Mouse (Mus musculus): Measurements from ENCODE around the gene Fxyd3. TPM values are rescaled to one million over a fixed set of nuclear protein-coding genes. Genes with fewer than 3 reads are reported as not detected.

Fxyd3 gene
- total RNA-seq, 2 experiments from 2014 or later = 2.0 to 3.5 TPM

GRCm38 (mm10) chr7:31049135-31049845 lies 27.2 kb downstream of the Fxyd3 start:
- DNase-seq = peak; percentile 49

GRCm38 (mm10) chr7:31042431-31042910 lies 34.0 kb downstream of the Fxyd3 start, which contains the start of gene Fxyd5:
Gene Fxyd5 (minus strand): TSS chr7:31042481.
- DNase-seq = no peak

DNA sequence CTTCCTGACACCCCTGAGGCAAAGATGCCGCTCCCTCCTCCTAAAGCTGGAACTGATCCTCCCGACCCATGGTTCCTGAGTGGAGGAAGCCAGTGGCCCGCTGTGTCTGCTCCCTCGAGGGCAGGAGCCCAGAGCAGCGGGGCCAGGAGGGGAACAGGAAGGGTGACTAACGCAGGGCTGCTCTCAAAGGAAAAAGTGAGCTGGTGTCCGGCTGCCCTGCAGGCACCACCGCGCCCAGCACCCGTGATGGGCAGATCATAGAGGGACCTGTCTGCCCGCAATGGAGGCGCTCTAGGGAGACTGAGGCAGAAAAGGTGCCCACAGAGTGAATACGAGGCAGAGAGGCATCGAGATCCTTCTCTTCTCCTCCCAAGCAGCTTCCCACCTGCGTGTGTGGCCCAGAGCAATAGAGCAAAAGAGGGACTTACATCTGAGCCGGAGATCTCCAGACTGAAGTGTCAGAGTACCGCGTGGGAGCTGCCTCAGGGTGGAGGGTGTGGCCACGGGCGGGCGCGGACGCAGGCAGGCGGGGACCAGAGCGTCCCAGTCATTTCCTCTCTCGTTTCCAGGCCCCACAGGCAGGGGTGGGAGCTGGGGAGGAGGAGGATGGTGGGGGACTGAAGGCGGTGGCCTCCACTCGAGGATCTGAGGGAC lies 34.7 kb downstream of the Fxyd3 start:
- peak; percentile 73 for DNase-seq

DNA sequence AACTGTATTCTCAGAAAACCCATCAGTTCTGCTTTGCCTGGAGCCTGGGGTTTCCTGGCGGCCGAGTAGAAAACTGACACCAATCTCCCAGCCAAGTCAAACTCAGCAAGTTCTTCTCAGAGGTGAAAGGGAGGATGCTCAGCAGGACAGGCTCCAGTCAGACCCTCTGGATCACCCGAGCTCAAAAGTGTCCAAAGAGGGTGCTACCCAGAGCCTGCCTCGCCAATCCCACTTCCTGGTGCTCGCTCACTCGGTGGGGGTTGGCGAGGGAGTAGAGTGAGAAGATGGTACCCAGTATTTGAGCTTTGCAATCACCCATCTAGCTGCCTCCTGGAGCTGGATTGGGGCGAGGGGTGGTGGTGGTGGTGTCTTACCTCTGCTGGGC lies 35.5 kb downstream of the Fxyd3 start:
- no peak for DNase-seq

DNA sequence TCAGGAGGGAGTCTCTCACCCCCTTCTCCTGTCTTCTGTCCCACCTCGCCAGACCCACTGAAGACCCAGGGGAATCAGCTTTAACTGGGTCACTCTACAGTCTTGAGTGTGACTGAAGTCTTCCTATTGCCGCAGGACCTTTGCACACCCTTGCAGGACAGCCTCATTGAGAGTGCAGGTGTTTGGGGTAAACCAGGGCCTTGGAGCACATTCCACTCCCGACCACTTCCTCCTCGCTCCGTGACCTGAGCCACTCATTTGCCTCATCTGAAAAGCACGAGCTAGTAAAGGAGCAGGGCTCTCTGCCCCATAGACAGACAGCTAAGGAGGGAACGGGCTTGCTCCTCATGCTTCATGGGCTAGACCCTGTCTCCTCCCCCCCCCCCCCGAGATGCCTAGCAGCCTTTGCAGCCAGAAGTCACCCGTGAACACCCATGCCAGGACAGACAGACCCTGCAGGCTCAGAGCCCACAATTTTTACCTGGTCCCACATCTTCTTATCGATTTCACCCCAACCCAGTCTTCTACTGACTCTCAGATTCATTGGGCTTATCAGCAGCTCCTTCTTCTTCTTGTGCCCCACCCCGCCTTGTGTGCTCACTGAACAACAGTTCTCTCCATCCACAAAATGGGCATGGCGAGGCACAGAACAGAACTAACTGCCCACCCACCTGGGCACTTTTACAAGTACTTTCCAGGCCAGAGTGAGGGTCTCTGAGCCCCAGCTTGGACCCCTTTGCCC lies 36.1 kb downstream of the Fxyd3 start:
- DNase-seq = no peak

DNA sequence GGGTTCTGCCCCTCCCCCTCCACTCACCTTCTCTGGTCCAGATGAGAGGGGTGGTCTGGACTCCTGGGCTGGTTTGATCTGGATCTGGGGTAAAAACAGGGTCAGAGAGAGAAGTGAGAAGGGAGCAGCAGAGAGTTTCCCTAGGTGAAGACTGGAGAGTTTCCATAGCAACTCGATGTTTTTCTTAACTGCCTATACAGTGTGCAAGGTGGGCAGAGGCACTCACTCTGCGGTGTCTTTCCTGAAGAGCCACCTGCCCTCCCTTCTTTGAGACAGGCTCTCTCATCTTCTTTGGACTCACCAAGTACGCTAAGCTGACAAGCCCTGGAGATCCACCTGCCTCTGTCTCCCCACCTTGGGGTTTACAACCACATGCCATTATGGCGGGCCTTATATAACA lies 37.5 kb downstream of the Fxyd3 start:
- no peak for DNase-seq

DNA sequence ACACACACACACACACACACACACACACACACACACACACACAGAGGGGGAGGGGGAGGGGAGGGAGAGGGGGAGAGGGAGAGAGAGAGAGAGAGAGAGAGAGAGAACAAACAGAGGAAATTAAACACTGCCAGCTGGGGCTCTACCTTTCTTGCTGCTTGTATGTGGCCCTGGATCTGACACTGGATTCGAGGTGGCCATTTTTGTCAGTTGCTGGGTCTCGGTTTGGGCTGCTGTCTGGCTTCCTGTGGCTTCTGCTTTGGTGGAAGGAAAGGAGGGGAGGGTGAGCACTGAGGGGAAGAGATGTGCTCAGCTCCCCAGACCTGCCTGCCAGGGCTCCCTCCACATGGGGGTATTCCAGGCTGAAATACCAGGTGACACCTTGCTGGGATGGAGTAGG lies 38.8 kb downstream of the Fxyd3 start:
- no peak for DNase-seq

- no peak for DNase-seq
Measured at GRCm38 (mm10) chr7:31036917-31037316, 39.6 kb downstream of the Fxyd3 start.

DNA sequence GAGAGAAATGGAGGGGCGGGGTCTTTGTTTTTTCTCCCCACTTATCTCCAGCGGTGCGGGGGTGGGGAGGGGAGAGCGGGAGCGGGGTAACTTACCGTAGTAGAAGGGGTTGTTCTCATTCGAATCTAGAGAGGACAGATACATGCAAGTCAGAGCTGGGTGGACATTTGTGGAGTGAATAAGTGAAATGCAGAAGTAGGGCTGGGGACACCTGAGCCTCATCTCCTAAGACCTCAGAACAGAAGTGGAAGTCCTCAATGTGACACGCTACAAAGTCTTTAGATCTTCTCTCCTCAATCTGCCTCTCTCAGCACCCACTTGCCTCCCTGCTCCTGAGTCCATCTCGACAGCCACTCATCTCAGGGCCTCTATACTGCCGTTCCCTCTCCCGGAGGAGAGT lies 41.2 kb downstream of the Fxyd3 start:
- DNase-seq = no peak

GRCm38 (mm10) chr7:31034789-31035188 lies 41.7 kb downstream of the Fxyd3 start:
- DNase-seq = peak; percentile 35

- no peak for DNase-seq
Measured at GRCm38 (mm10) chr7:31033409-31034165, 42.9 kb downstream of the Fxyd3 start.

DNA sequence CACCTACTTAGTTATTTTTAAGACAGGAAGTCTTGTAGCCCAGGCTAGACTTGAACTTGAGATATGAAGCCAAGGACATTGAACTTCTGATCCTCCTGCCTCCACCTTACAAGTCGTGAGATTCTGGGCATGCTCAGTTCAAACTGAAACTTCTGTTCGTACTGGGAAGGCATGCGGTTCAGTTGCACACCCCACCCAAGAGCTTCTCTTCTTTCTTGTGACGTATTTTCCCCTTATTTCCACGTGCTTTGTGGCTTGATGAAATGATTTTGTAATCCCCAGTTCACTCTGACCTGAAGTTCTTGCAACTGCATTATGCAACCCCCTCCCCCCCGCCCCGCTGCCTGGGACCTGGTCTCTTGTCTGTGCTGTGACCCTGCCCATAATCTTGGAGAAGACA lies 44.8 kb downstream of the Fxyd3 start:
- DNase-seq = no peak

DNA sequence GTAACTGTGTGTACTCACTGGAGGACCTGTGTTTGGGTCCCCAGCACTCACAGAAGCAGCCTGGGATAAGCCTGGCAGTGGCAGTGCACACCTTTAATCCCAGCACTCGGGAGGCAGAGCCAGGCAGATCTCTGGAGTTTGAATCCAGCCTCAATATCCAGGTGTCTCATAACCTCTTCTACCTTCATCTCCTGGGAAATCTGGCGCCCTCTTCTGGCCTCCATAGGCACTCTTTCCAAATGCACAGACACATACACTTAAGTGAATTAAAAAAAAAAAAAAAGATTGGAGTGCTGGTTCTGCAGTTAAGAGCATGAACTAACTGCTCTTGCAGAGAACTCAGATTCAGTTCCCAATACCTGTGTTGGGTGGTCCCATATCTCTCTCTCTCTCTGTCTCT lies 45.8 kb downstream of the Fxyd3 start:
- DNase-seq = no peak

DNA sequence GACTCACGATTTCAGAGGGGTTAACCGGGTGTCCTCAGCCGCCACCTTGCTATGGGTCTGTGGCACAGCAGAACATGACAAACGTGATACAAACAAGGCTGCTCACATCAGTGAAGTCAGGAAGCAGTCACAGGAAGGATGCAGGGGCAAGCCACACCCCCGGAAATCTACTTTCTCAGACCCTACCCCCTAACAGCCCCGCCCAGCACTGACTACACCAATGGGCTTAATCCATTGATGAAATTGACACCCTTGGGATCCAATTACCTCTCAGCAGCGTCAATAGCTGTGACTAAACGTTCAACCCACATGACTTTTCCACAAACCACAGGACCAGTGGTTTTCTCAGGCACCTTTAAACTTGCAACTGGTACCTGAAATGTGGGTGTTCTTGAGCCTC lies 47.9 kb downstream of the Fxyd3 start:
- DNase-seq = no peak

Small RNA genes within 50 kb of the gene (microRNA-seq; reads per million reads assigned to microRNA genes)
- gene Mir7050 = 0 reads per million in 2 experiments

Other genes starting within 250 kb of the Fxyd3 start
- not detected for gene Ffar3, start 220.5 kb downstream of the Fxyd3 start, total RNA-seq (2021)
- not detected for gene Ffar1, start 215.1 kb downstream of the Fxyd3 start, total RNA-seq (2021)
- gene Cd22, start 196.4 kb downstream of the Fxyd3 start, total RNA-seq (2021) = 1 to 10 TPM in 1 of 2 experiments, under 1 TPM in 1; 0.09 to 1.2 TPM
- 1 to 10 TPM in 1 of 2 experiments, under 1 TPM in 1; 0.31 to 1.3 TPM for gene Mag, start 161.8 kb downstream of the Fxyd3 start, total RNA-seq (2021)
- 1 to 10 TPM in 1 of 2 experiments, under 1 TPM in 1; 0.76 to 1.2 TPM for gene Hamp2, start 152.0 kb downstream of the Fxyd3 start, total RNA-seq (2021)
- 1 to 10 TPM; 1.6 to 1.9 TPM for gene Hamp, start 132.7 kb downstream of the Fxyd3 start, total RNA-seq (2021)
- 100 to 1,000 TPM; 100 to 103 TPM for gene Usf2, start 119.9 kb downstream of the Fxyd3 start, total RNA-seq (2021)
- gene Lsr, start 103.2 kb downstream of the Fxyd3 start, total RNA-seq (2021) = 1 to 10 TPM; 5.5 to 5.6 TPM
- gene Fam187b, start 102.9 kb downstream of the Fxyd3 start, total RNA-seq (2021) = under 1 TPM; 0.36 TPM
- gene Fxyd5, start 34.2 kb downstream of the Fxyd3 start, total RNA-seq (2021) = 10 to 100 TPM; 28.9 to 31.7 TPM
- gene Fxyd7, start 25.2 kb downstream of the Fxyd3 start, total RNA-seq (2021) = 1 to 10 TPM in 1 of 2 experiments, under 1 TPM in 1; 0.98 to 2.4 TPM
- 100 to 1,000 TPM; 646 to 728 TPM for gene Fxyd1, start 19.5 kb downstream of the Fxyd3 start, total RNA-seq (2021)
- gene Lgi4, start 17.4 kb downstream of the Fxyd3 start, total RNA-seq (2021) = 1 to 10 TPM in 1 of 2 experiments, under 1 TPM in 1; 0.95 to 1.4 TPM
- 1 to 10 TPM; 2.2 to 2.6 TPM for gene Hpn, start 38.6 kb upstream of the Fxyd3 start, total RNA-seq (2021)
- gene Scn1b, start 50.3 kb upstream of the Fxyd3 start, total RNA-seq (2021) = 10 to 100 TPM in 1 of 2 experiments, 1 to 10 TPM in 1; 8.2 to 10.4 TPM
- 10 to 100 TPM; 32.9 to 36.0 TPM for gene Gramd1a, start 79.2 kb upstream of the Fxyd3 start, total RNA-seq (2021)
- gene Scgb2b2, start 213.8 kb upstream of the Fxyd3 start, total RNA-seq (2021) = not detected
- not detected for gene Scgb1b2, start 215.1 kb upstream of the Fxyd3 start, total RNA-seq (2021)

Measured in heart, postnatal 4 days (tissue).